Mouse (Mus musculus): ENCODE results near the gene Lrcol1. TPM values are rescaled to one million over a fixed set of nuclear protein-coding genes. Genes with fewer than 3 reads are reported as not detected.
A peak's percentile ranks its signal among the peaks of the same experiment; 100 is the strongest.

Gene Lrcol1
- polyA plus RNA-seq, 1 experiment from 2014 or later = not detected

GRCm38 (mm10) chr5:110347006-110347405 lies 2.5 kb downstream of the Lrcol1 start:
- Histone ChIP-seq H3K27ac (replicated peaks; ENCODE audit: low read depth, low read length) (no peak overlapping the region), H3K36me3 (ENCODE audit: control insufficient read depth, insufficient read depth, low read length) (no peaks in the 10 kb centered on the region), H3K4me1 (ENCODE audit: control insufficient read depth, insufficient read depth, low read length) (peaks cover 10% of the 10 kb centered on the region; the same call in 1 of the 2 replicates), H3K9ac (replicated peaks; ENCODE audit: low read length) (no peak overlapping the region), H3K4me2 (ENCODE audit: low read length) (no peak overlapping the region), H3K27me3 (ENCODE audit: control insufficient read depth, insufficient read depth, low read length) (peaks cover 13% of the 10 kb centered on the region; the same call in 1 of the 2 replicates), H3K4me3 (replicated peaks; ENCODE audit: low read depth, low read length) (no peak overlapping the region), H3K9me3 (ENCODE audit: control insufficient read depth, low read length) (no peaks in the 10 kb centered on the region)
- ATAC-seq (ENCODE audit: low FRiP score, low TSS enrichment) (no peak), DNase-seq (no peak)
- 88% methylated on average over 8 of the region's 8 CpGs for WGBS

GRCm38 (mm10) chr5:110354716-110355115 lies 10.2 kb downstream of the Lrcol1 start:
- no peak overlapping the region for H3K9ac ChIP-seq (replicated peaks; ENCODE audit: low read length)
- no peak overlapping the region for H3K4me3 ChIP-seq (replicated peaks; ENCODE audit: low read depth, low read length)
- DNase-seq = peak; percentile 65
- ATAC-seq (ENCODE audit: low FRiP score, low TSS enrichment) = no peak
- 21% methylated on average over 7 of the region's 7 CpGs for WGBS
- H3K9me3 ChIP-seq (ENCODE audit: control insufficient read depth, low read length) = no peaks in the 10 kb centered on the region
- H3K36me3 ChIP-seq (ENCODE audit: control insufficient read depth, insufficient read depth, low read length) = no peaks in the 10 kb centered on the region
- no peaks in the 10 kb centered on the region for H3K4me1 ChIP-seq (ENCODE audit: control insufficient read depth, insufficient read depth, low read length)
- H3K27me3 ChIP-seq (ENCODE audit: control insufficient read depth, insufficient read depth, low read length) = no peaks in the 10 kb centered on the region
- no peak overlapping the region for H3K27ac ChIP-seq (replicated peaks; ENCODE audit: low read depth, low read length)
- H3K4me2 ChIP-seq (ENCODE audit: low read length) = no peak overlapping the region

- DNase-seq = peak; percentile 94
- H3K27me3 ChIP-seq (ENCODE audit: control insufficient read depth, insufficient read depth, low read length) = no peaks in the 10 kb centered on the region; the same call in 1 of the 2 replicates
- H3K4me3 ChIP-seq (replicated peaks; ENCODE audit: low read depth, low read length) = no peak overlapping the region
- H3K4me2 ChIP-seq (ENCODE audit: low read length) = no peak overlapping the region
- ATAC-seq (ENCODE audit: low FRiP score, low TSS enrichment) = peak; percentile 50; the same call in 1 of the 2 replicates
- H3K9ac ChIP-seq (replicated peaks; ENCODE audit: low read length) = no peak overlapping the region
- H3K9me3 ChIP-seq (ENCODE audit: control insufficient read depth, low read length) = no peaks in the 10 kb centered on the region
- no peaks in the 10 kb centered on the region for H3K4me1 ChIP-seq (ENCODE audit: control insufficient read depth, insufficient read depth, low read length)
- WGBS = 33% methylated on average over 9 of the region's 9 CpGs
- peaks cover 4% of the 10 kb centered on the region; the same call in 1 of the 2 replicates for H3K36me3 ChIP-seq (ENCODE audit: control insufficient read depth, insufficient read depth, low read length)
- H3K27ac ChIP-seq (replicated peaks; ENCODE audit: low read depth, low read length) = no peak overlapping the region
Observed at GRCm38 (mm10) chr5:110357531-110358179, 13.1 kb downstream of the Lrcol1 start.

GRCm38 (mm10) chr5:110361465-110361864 lies 16.9 kb downstream of the Lrcol1 start:
- ATAC-seq (ENCODE audit: low FRiP score, low TSS enrichment) = no peak
- no peak overlapping the region for H3K4me3 ChIP-seq (replicated peaks; ENCODE audit: low read depth, low read length)
- H3K27me3 ChIP-seq (ENCODE audit: control insufficient read depth, insufficient read depth, low read length) = no peaks in the 10 kb centered on the region; the same call in 1 of the 2 replicates
- 0 out of 2 replicates have a peak, but pooled peaks cover 9% of the 10 kb centered on the region for H3K4me1 ChIP-seq (ENCODE audit: control insufficient read depth, insufficient read depth, low read length)
- no peaks in the 10 kb centered on the region for H3K9me3 ChIP-seq (ENCODE audit: control insufficient read depth, low read length)
- no peak overlapping the region for H3K27ac ChIP-seq (replicated peaks; ENCODE audit: low read depth, low read length)
- DNase-seq = no peak
- H3K4me2 ChIP-seq (ENCODE audit: low read length) = no peak overlapping the region
- 87% methylated on average over 6 of the region's 6 CpGs for WGBS
- no peak overlapping the region for H3K9ac ChIP-seq (replicated peaks; ENCODE audit: low read length)
- peaks cover 19% of the 10 kb centered on the region for H3K36me3 ChIP-seq (ENCODE audit: control insufficient read depth, insufficient read depth, low read length)

- WGBS = 2% methylated on average over 28 of the region's 28 CpGs
- peak overlapping the region; percentile 32; the same call in 1 of the 2 replicates for H3K27ac ChIP-seq (replicated peaks; ENCODE audit: low read depth, low read length)
- H3K9me3 ChIP-seq (ENCODE audit: control insufficient read depth, low read length) = no peaks in the 10 kb centered on the region
- ATAC-seq (ENCODE audit: low FRiP score, low TSS enrichment) (0 out of 2 replicates have a peak, but pooled peaks have one; percentile 7), DNase-seq (no peak)
- H3K9ac ChIP-seq (replicated peaks; ENCODE audit: low read length) = peak overlapping the region; percentile 62
- 0 out of 2 replicates have a peak, but pooled peaks cover 9% of the 10 kb centered on the region for H3K4me1 ChIP-seq (ENCODE audit: control insufficient read depth, insufficient read depth, low read length)
- peak overlapping the region; percentile 80 for H3K4me2 ChIP-seq (ENCODE audit: low read length)
- H3K36me3 ChIP-seq (ENCODE audit: control insufficient read depth, insufficient read depth, low read length) = peaks cover 26% of the 10 kb centered on the region
- no peaks in the 10 kb centered on the region; the same call in 1 of the 2 replicates for H3K27me3 ChIP-seq (ENCODE audit: control insufficient read depth, insufficient read depth, low read length)
- H3K4me3 ChIP-seq (replicated peaks; ENCODE audit: low read depth, low read length) = peak overlapping the region; percentile 38
Observed at GRCm38 (mm10) chr5:110362813-110363178, 18.3 kb downstream of the Lrcol1 start.

- peak; percentile 88 for DNase-seq
- Histone ChIP-seq H3K4me3 (replicated peaks; ENCODE audit: low read depth, low read length) (peak overlapping the region; percentile 38), H3K4me2 (ENCODE audit: low read length) (peak overlapping the region; percentile 80), H3K36me3 (ENCODE audit: control insufficient read depth, insufficient read depth, low read length) (peaks cover 29% of the 10 kb centered on the region), H3K27ac (replicated peaks; ENCODE audit: low read depth, low read length) (peak overlapping the region; percentile 32; the same call in 1 of the 2 replicates), H3K27me3 (ENCODE audit: control insufficient read depth, insufficient read depth, low read length) (no peaks in the 10 kb centered on the region; the same call in 1 of the 2 replicates), H3K9ac (replicated peaks; ENCODE audit: low read length) (peak overlapping the region; percentile 62), H3K4me1 (ENCODE audit: control insufficient read depth, insufficient read depth, low read length) (0 out of 2 replicates have a peak, but pooled peaks cover 9% of the 10 kb centered on the region), H3K9me3 (ENCODE audit: control insufficient read depth, low read length) (no peaks in the 10 kb centered on the region)
- peak; percentile 82 for ATAC-seq (ENCODE audit: low FRiP score, low TSS enrichment)
- WGBS = 1% methylated on average over 72 of the region's 72 CpGs
Observed at GRCm38 (mm10) chr5:110363179-110363821, 18.8 kb downstream of the Lrcol1 start.

GRCm38 (mm10) chr5:110363822-110364545 lies 19.5 kb downstream of the Lrcol1 start:
- Histone ChIP-seq H3K9me3 (ENCODE audit: control insufficient read depth, low read length) (no peaks in the 10 kb centered on the region), H3K27ac (replicated peaks; ENCODE audit: low read depth, low read length) (no peak overlapping the region), H3K27me3 (ENCODE audit: control insufficient read depth, insufficient read depth, low read length) (no peaks in the 10 kb centered on the region; the same call in 1 of the 2 replicates), H3K4me1 (ENCODE audit: control insufficient read depth, insufficient read depth, low read length) (0 out of 2 replicates have a peak, but pooled peaks cover 9% of the 10 kb centered on the region), H3K4me3 (replicated peaks; ENCODE audit: low read depth, low read length) (peak overlapping the region; percentile 38), H3K4me2 (ENCODE audit: low read length) (peak overlapping the region; percentile 80), H3K36me3 (ENCODE audit: control insufficient read depth, insufficient read depth, low read length) (peaks cover 34% of the 10 kb centered on the region), H3K9ac (replicated peaks; ENCODE audit: low read length) (peak overlapping the region; percentile 62)
- ATAC-seq (ENCODE audit: low FRiP score, low TSS enrichment) (0 out of 2 replicates have a peak, but pooled peaks have one; percentile 40), DNase-seq (peak; percentile 46)
- 41% methylated on average over 11 of the region's 11 CpGs for WGBS

GRCm38 (mm10) chr5:110376802-110377433 lies 32.4 kb downstream of the Lrcol1 start:
- no peaks in the 10 kb centered on the region for H3K9me3 ChIP-seq (ENCODE audit: control insufficient read depth, low read length)

More at GRCm38 (mm10) chr5:110376802-110377433, 32.4 kb downstream of the Lrcol1 start:
- 54% methylated on average over 8 of the region's 8 CpGs for WGBS
- ATAC-seq (ENCODE audit: low FRiP score, low TSS enrichment) (peak; percentile 51; the same call in 1 of the 2 replicates), DNase-seq (peak; percentile 85)
- peaks cover 67% of the 10 kb centered on the region for H3K36me3 ChIP-seq (ENCODE audit: control insufficient read depth, insufficient read depth, low read length)
- H3K27ac ChIP-seq (replicated peaks; ENCODE audit: low read depth, low read length) = no peak overlapping the region
- H3K4me3 ChIP-seq (replicated peaks; ENCODE audit: low read depth, low read length) = no peak overlapping the region
- H3K27me3 ChIP-seq (ENCODE audit: control insufficient read depth, insufficient read depth, low read length) = no peaks in the 10 kb centered on the region
- no peaks in the 10 kb centered on the region for H3K4me1 ChIP-seq (ENCODE audit: control insufficient read depth, insufficient read depth, low read length)
- H3K4me2 ChIP-seq (ENCODE audit: low read length) = no peak overlapping the region
- H3K9ac ChIP-seq (replicated peaks; ENCODE audit: low read length) = no peak overlapping the region

All from midbrain, embryonic 14.5 days (tissue).